Mouse (Mus musculus): ENCODE measurements around the gene Slc6a19.
A peak's percentile ranks its signal among the peaks of the same experiment; 100 is the strongest.

GRCm38 (mm10) chr13:73718225-73718624 is 13.6 kb upstream of the Slc6a19 start:
- peak; percentile 76 to 99 (median 91) for TF ChIP-seq CTCF (IDR thresholded peaks at IDR 0.05 in 2 of 3, conservative IDR thresholded peaks at IDR 0.05 in 1 of 3; ENCODE audit: control insufficient read depth in 1 of 3, insufficient read depth in 1 of 3, low read depth in 2 of 3, low read length in 3 of 3, poor library complexity in 1 of 3, severe bottlenecking in 1 of 3)
- no peak for TF ChIP-seq CHD1 (IDR thresholded peaks at IDR 0.05; ENCODE audit: low read depth, low read length)
- TF ChIP-seq POLR2AphosphoS2 (IDR thresholded peaks at IDR 0.05; ENCODE audit: low read length), result no peak
- TF ChIP-seq CHD2 (IDR thresholded peaks at IDR 0.05; ENCODE audit: low read length), result no peak
